Mouse (Mus musculus): ENCODE results near the gene Mier2. TPM values are rescaled to one million over a fixed set of nuclear protein-coding genes. Genes with fewer than 3 reads are reported as not detected.

Gene Mier2
- polyA plus RNA-seq, 1 experiment from 2014 or later = 77.2 TPM

DNA sequence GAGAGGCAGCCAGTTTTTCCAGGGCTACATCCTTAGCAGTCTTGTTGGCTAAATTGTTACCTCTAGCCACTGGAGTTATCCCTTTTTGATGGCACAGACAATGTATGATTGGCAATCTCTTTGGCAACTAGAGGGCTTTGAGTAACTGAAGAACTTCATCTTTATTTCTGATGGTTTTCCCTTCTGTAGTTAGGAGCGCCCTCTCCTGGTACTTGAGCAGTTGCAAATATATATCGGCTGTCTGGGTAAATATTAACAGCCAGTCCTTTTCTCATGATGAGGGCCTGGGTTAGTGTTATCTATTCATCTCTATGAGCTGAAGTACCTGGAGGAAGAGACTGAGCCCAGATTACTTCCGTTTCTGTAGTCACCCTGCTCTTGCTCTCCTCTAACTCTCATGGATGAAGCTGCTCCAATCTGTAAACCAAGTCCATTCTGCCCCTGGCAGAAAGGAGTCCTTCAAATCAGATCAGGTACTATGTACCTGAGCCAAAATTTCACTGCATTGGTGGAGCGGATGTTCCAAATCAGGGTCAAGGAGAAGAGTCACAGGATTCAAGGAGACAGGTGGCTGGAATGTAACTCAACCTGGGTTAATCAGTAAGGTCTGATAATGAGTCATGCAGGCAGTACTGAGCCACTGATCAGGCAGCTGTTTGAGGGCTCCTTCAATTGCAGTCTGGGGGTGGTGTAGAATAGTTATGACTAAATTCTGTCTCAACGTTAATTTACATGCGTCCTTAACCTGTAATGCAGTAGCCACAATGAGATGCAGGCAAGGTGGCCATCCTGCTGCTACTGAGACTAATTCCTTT is 52.0 kb downstream of the Mier2 start:
- 67% methylated on average over 6 of the region's 6 CpGs for WGBS
- Histone ChIP-seq H3K9me3 (peaks cover 2% of the 10 kb centered on the region; the same call in 1 of the 2 replicates), H3K4me3 (no peak overlapping the region), H3K27ac (no peak overlapping the region), H3K27me3 (ENCODE audit: insufficient read depth, poor library complexity, severe bottlenecking) (no peaks in the 10 kb centered on the region), H3K36me3 (no peaks in the 10 kb centered on the region), H3K4me1 (replicated peaks) (no peaks in the 10 kb centered on the region)
- DNase-seq (ENCODE audit: low spot score) = no peak

- no peaks in the 10 kb centered on the region for H3K27me3 ChIP-seq (ENCODE audit: insufficient read depth, poor library complexity, severe bottlenecking)
- no peak for DNase-seq (ENCODE audit: low spot score)
Observed at GRCm38 (mm10) chr10:79496701-79497288, 58.2 kb downstream of the Mier2 start.

DNA sequence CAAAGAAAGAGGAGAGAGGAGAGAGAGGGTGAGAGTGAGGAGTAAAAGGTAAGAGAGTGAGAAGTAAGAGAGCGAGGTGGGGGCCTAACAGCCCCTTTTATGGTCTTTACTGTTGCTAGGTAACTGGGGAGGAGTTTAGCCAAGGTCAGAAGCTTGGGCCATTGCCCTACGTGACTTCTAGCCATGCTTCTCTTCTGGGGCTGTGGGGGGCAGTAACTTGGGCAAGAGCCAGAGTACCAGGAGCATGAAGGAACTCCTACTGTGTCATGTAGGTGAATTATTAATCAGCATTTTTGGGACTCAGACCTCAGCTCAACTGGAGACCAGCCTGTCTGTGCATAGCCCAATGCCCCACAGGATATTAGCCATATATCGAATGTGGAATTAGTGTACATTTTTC is 59.1 kb downstream of the Mier2 start:
- no peaks in the 10 kb centered on the region for H3K27me3 ChIP-seq (ENCODE audit: insufficient read depth, poor library complexity, severe bottlenecking)
- H3K4me1 ChIP-seq (replicated peaks) = no peaks in the 10 kb centered on the region
- DNase-seq (ENCODE audit: low spot score) = no peak
- H3K27ac ChIP-seq = no peak overlapping the region
- H3K9me3 ChIP-seq = peaks cover 2% of the 10 kb centered on the region; the same call in 1 of the 2 replicates
- H3K36me3 ChIP-seq = no peaks in the 10 kb centered on the region
- WGBS = 75% methylated on average over 3 of the region's 3 CpGs
- H3K4me3 ChIP-seq = no peak overlapping the region

More at GRCm38 (mm10) chr10:79496701-79497288, 58.2 kb downstream of the Mier2 start:
- no peak overlapping the region for H3K27ac ChIP-seq
- WGBS = 53% methylated on average over 2 of the region's 2 CpGs
- H3K9me3 ChIP-seq = peaks cover 2% of the 10 kb centered on the region; the same call in 1 of the 2 replicates
- no peaks in the 10 kb centered on the region for H3K36me3 ChIP-seq
- H3K4me1 ChIP-seq (replicated peaks) = no peaks in the 10 kb centered on the region
- H3K4me3 ChIP-seq = no peak overlapping the region

Other genes starting within 250 kb of the Mier2 start
- not detected in 2 replicates for gene Vmn2r82, start 198.7 kb downstream of the Mier2 start, polyA plus RNA-seq (2016; fragmentation: Nextera tagmentation; extraction: Ambion mirVana)
- not detected in 2 replicates for gene Vmn2r83, start 86.5 kb downstream of the Mier2 start, polyA plus RNA-seq (2016; fragmentation: Nextera tagmentation; extraction: Ambion mirVana)
- 19.3 and 25.7 TPM in 2 replicates for gene Plpp2, start 21.4 kb downstream of the Mier2 start, polyA plus RNA-seq (2016; fragmentation: Nextera tagmentation; extraction: Ambion mirVana)
- gene Theg, start 32.1 kb upstream of the Mier2 start, polyA plus RNA-seq (2016; fragmentation: Nextera tagmentation; extraction: Ambion mirVana) = not detected in 2 replicates
- 0.02 and 0.07 TPM in 2 replicates for gene C2cd4c, start 58.8 kb upstream of the Mier2 start, polyA plus RNA-seq (2016; fragmentation: Nextera tagmentation; extraction: Ambion mirVana)
- 20.5 and 22.6 TPM in 2 replicates for gene Shc2, start 82.7 kb upstream of the Mier2 start, polyA plus RNA-seq (2016; fragmentation: Nextera tagmentation; extraction: Ambion mirVana)
- gene Odf3l2, start 90.5 kb upstream of the Mier2 start, polyA plus RNA-seq (2016; fragmentation: Nextera tagmentation; extraction: Ambion mirVana) = not detected in 2 replicates
- 1.4 and 1.5 TPM in 2 replicates for gene Madcam1, start 109.4 kb upstream of the Mier2 start, polyA plus RNA-seq (2016; fragmentation: Nextera tagmentation; extraction: Ambion mirVana)
- 66.0 and 76.6 TPM in 2 replicates for gene Tpgs1, start 114.2 kb upstream of the Mier2 start, polyA plus RNA-seq (2016; fragmentation: Nextera tagmentation; extraction: Ambion mirVana)
- gene Cdc34, start 127.0 kb upstream of the Mier2 start, polyA plus RNA-seq (2016; fragmentation: Nextera tagmentation; extraction: Ambion mirVana) = 243 and 244 TPM in 2 replicates
- gene Gzmm, start 133.8 kb upstream of the Mier2 start, polyA plus RNA-seq (2016; fragmentation: Nextera tagmentation; extraction: Ambion mirVana) = 0.75 and 1.2 TPM in 2 replicates
- 657 and 686 TPM in 2 replicates for gene Bsg, start 149.3 kb upstream of the Mier2 start, polyA plus RNA-seq (2016; fragmentation: Nextera tagmentation; extraction: Ambion mirVana)
- 0.08 and 0.11 TPM in 2 replicates for gene Hcn2, start 161.4 kb upstream of the Mier2 start, polyA plus RNA-seq (2016; fragmentation: Nextera tagmentation; extraction: Ambion mirVana)
- 47.3 and 51.6 TPM in 2 replicates for gene Polrmt, start 191.4 kb upstream of the Mier2 start, polyA plus RNA-seq (2016; fragmentation: Nextera tagmentation; extraction: Ambion mirVana)
- gene Fgf22, start 199.9 kb upstream of the Mier2 start, polyA plus RNA-seq (2016; fragmentation: Nextera tagmentation; extraction: Ambion mirVana) = 0.12 and 0.55 TPM in 2 replicates
- 124 and 136 TPM in 2 replicates for gene Rnf126, start 211.8 kb upstream of the Mier2 start, polyA plus RNA-seq (2016; fragmentation: Nextera tagmentation; extraction: Ambion mirVana)
- gene Fstl3, start 222.1 kb upstream of the Mier2 start, polyA plus RNA-seq (2016; fragmentation: Nextera tagmentation; extraction: Ambion mirVana) = 1.7 and 1.8 TPM in 2 replicates
- 0.10 TPM in 1 of 2 replicates, not detected in the other for gene Prss57, start 235.8 kb upstream of the Mier2 start, polyA plus RNA-seq (2016; fragmentation: Nextera tagmentation; extraction: Ambion mirVana)
- 142 and 175 TPM in 2 replicates for gene Palm, start 238.4 kb upstream of the Mier2 start, polyA plus RNA-seq (2016; fragmentation: Nextera tagmentation; extraction: Ambion mirVana)

Data from hindbrain, embryonic 10.5 days (tissue).